Comparison of ENCODE assay signal across 18 mouse cellular contexts in genomic region chr2:92202319-92203040, GRCm38 (mm10).
DNase-seq lines count a peak whose midpoint lies in the region; ATAC-seq and TF ChIP-seq lines count a peak whose summit lies in the region.
"Had no signal": no experiment of that assay in that cellular context is flagged by ENCODE, and none has a peak within 500 bp of the region (broad histone marks: within the 10 kb centered on the region; RNA-seq: fewer than 3 reads in every experiment).

No protein-coding gene starts in this region.

- H3K27me3 ChIP-seq in spleen, adult 2 months (ENCODE audit: control insufficient read depth, insufficient read depth, low read length) = no peaks in the 10 kb centered on the region
- H3K27me3 ChIP-seq in splenic B cell, adult 2 months (ENCODE audit: control insufficient read depth, insufficient read depth, low read length, poor library complexity, severe bottlenecking) = no peaks in the 10 kb centered on the region
- H3K27me3 ChIP-seq in forebrain, postnatal 0 days (ENCODE audit: insufficient read depth, low read length) = no peaks in the 10 kb centered on the region
- H3K27me3 ChIP-seq: heart, embryonic 15.5 days; limb, embryonic 15.5 days; neural tube, embryonic 15.5 days had no signal

- no peaks in the 10 kb centered on the region for H3K36me3 ChIP-seq in spleen, adult 2 months (ENCODE audit: control insufficient read depth, insufficient read depth, low read length)
- no peaks in the 10 kb centered on the region for H3K36me3 ChIP-seq in ES-E14 (ENCODE audit: control insufficient read depth, insufficient read depth, low read length, poor library complexity, severe bottlenecking)
- H3K36me3 ChIP-seq in splenic B cell, adult 2 months (ENCODE audit: control insufficient read depth, insufficient read depth, low read length, poor library complexity, severe bottlenecking) = no peaks in the 10 kb centered on the region
- no peaks in the 10 kb centered on the region for H3K36me3 ChIP-seq in forebrain, postnatal 0 days (ENCODE audit: insufficient read depth)
- H3K36me3 ChIP-seq: heart, embryonic 15.5 days; limb, embryonic 15.5 days; neural tube, embryonic 15.5 days had no signal

- ATAC-seq in forebrain, postnatal 0 days = no peak
- ATAC-seq: forebrain, embryonic 14.5 days had no signal

- H3K9me3 ChIP-seq in ES-E14 (ENCODE audit: control insufficient read depth, insufficient read depth, low read depth, low read length) = no peaks in the 10 kb centered on the region
- H3K9me3 ChIP-seq in forebrain, postnatal 0 days (ENCODE audit: low read length) = no peaks in the 10 kb centered on the region
- H3K9me3 ChIP-seq: embryonic facial prominence, embryonic 10.5 days; heart, embryonic 15.5 days; limb, embryonic 15.5 days; neural tube, embryonic 15.5 days had no signal

- in situ Hi-C loops in ES-E14 (cut with MboI; ENCODE audit: low sequenced_read_pairs in 2 of 2, unreplicated experiment in 2 of 2) = no loop called here

- peak overlapping the region; percentile 86 for H3K27ac ChIP-seq in spleen, adult 2 months (ENCODE audit: insufficient read depth, low read length)
- H3K27ac ChIP-seq in ES-E14 (ENCODE audit: insufficient read depth, low read depth, low read length, poor library complexity, severe bottlenecking) = peak overlapping the region; percentile 63
- no peak overlapping the region for H3K27ac ChIP-seq in forebrain, postnatal 0 days (ENCODE audit: low read depth, low read length)
- H3K27ac ChIP-seq: embryonic facial prominence, embryonic 10.5 days; heart, adult 2 months; heart, embryonic 15.5 days; limb, embryonic 15.5 days; neural tube, embryonic 15.5 days had no signal

- no peak overlapping the region for H3K4me2 ChIP-seq in forebrain, postnatal 0 days (ENCODE audit: low read depth)
- H3K4me2 ChIP-seq: heart, embryonic 15.5 days; limb, embryonic 15.5 days; midbrain, embryonic 11.5 days; neural tube, embryonic 15.5 days had no signal

- DNase-seq in spleen, adult 2 months (ENCODE audit: low read depth in 1 of 2, low spot score in 2 of 2) = no peak
- no peak for DNase-seq in spleen, postnatal 4 days (ENCODE audit: low spot score in 2 of 2)
- no peak for DNase-seq in ES-E14 (ENCODE audit: low read depth, low spot score)
- peak; percentile 56 for DNase-seq in induced T-regulatory cell, adult 2 months (ENCODE audit: low read depth)
- peak; percentile 48 for DNase-seq in splenic B cell, adult 2 months (ENCODE audit: low read depth, low spot score)
- no peak for DNase-seq in forebrain, postnatal 0 days
- DNase-seq in right cerebral cortex, adult 18-20 months = no peak
- DNase-seq in urinary bladder, adult 18-20 months (ENCODE audit: low spot score in 2 of 2) = no peak
- DNase-seq: cerebellum, postnatal 10 days; heart, adult 2 months; thymus, postnatal 25 days had no signal

- no peak for TF ChIP-seq CTCF in spleen, adult 2 months (IDR thresholded peaks at IDR 0.05; ENCODE audit: extremely low read depth, insufficient read depth, insufficient read length, insufficient replicate concordance)
- TF ChIP-seq CTCF in forebrain, postnatal 0 days (IDR thresholded peaks at IDR 0.05; ENCODE audit: low read depth) = no peak

- 0 out of 2 replicates have a peak overlapping the region, but pooled peaks have one; percentile 64 for H3K9ac ChIP-seq in ES-E14 (ENCODE audit: insufficient read depth, low read depth, low read length, poor library complexity, severe bottlenecking)
- no peak overlapping the region for H3K9ac ChIP-seq in forebrain, postnatal 0 days
- H3K9ac ChIP-seq: heart, embryonic 15.5 days; limb, embryonic 15.5 days; neural tube, embryonic 15.5 days had no signal

- peak; percentile 31; the same call in 1 of the 2 replicates for TF ChIP-seq POLR2A in spleen, adult 2 months (IDR thresholded peaks at IDR 0.05; ENCODE audit: low read depth, low read length)

- peaks cover 28% of the 10 kb centered on the region for H3K4me1 ChIP-seq in spleen, adult 2 months (ENCODE audit: control insufficient read depth, insufficient read depth, insufficient read length)
- peaks cover 9 to 15% of the 10 kb centered on the region in 2 experiments; a peak in 3 of 4 replicates for H3K4me1 ChIP-seq in ES-E14 (ENCODE audit: control insufficient read depth in 2 of 2, insufficient read depth in 2 of 2, low read length in 2 of 2, poor library complexity in 1 of 2)
- H3K4me1 ChIP-seq in forebrain, postnatal 0 days (ENCODE audit: insufficient read depth) = peaks cover 15% of the 10 kb centered on the region

- 4% methylated on average over 4 of the region's 4 CpGs for WGBS in spleen, adult 2 months
- WGBS in forebrain, postnatal 0 days = 61% methylated on average over 4 of the region's 4 CpGs

- H3K4me3 ChIP-seq in spleen, adult 2 months (ENCODE audit: extremely low read depth, insufficient read depth, insufficient read length) = no peak overlapping the region
- H3K4me3 ChIP-seq in ES-E14 (ENCODE audit: insufficient read depth in 1 of 2, low read depth in 1 of 2, low read length in 2 of 2, poor library complexity in 1 of 2, severe bottlenecking in 1 of 2) = peak overlapping the region; percentile 14 to 45
- H3K4me3 ChIP-seq in forebrain, postnatal 0 days (ENCODE audit: low read depth, low read length) = no peak overlapping the region
- H3K4me3 ChIP-seq: embryonic facial prominence, embryonic 10.5 days; erythroblast, embryonic 14.5 days; heart, adult 2 months; heart, embryonic 15.5 days; limb, embryonic 15.5 days; neural tube, embryonic 15.5 days had no signal

TF ChIP-seq in ES-E14, 5 proteins besides CTCF, POLR2A, EP300 and RAD21:
- no peak for TF ChIP-seq CHD2 (IDR thresholded peaks at IDR 0.05; ENCODE audit: low read depth, low read length)

Comparison
In these comparisons a context has a peak if more than half of its experiments do, and no peak if none do; other contexts are left out.
1. DNase-seq: peak in induced T-regulatory cell, adult 2 months (single experiment) and splenic B cell, adult 2 months (single experiment); none in spleen, adult 2 months (0 of 2), spleen, postnatal 4 days (0 of 2), ES-E14 (single experiment), forebrain, postnatal 0 days (single experiment), right cerebral cortex, adult 18-20 months (single experiment) and urinary bladder, adult 18-20 months (0 of 2).
2. H3K4me3 ChIP-seq: peak in ES-E14 (2 of 2); none in spleen, adult 2 months (single experiment) and forebrain, postnatal 0 days (single experiment).